Mouse (Mus musculus) myocyte (in vitro differentiated cells): ENCODE results near the gene Rbm28.

Experiments
- CEBPB ChIP-seq: IDR thresholded peaks from 2 replicates; pipeline ENCODE4 v1.6.1; 2011; ENCODE audit warnings: mild to moderate bottlenecking, moderate library complexity; ENCODE audit not compliant: poor library complexity, insufficient read depth, severe bottlenecking
- E2F4 ChIP-seq: IDR thresholded peaks from one replicate; pipeline ENCODE4 v1.6.1; 2011; ENCODE audit warnings: mild to moderate bottlenecking, control low read depth, moderate library complexity; ENCODE audit not compliant: insufficient read depth
- MYOD1 ChIP-seq, 3 experiments: IDR thresholded peaks; one replicate each; pipeline ENCODE4 v1.6.1; 2011; ENCODE audit warnings: control low read depth in 2 of 3, low read depth in 2 of 3, mild to moderate bottlenecking in 2 of 3, moderate library complexity in 1 of 3; ENCODE audit not compliant: insufficient read length in 2 of 3, control insufficient read depth in 1 of 3
- POLR2A ChIP-seq: IDR thresholded peaks from one replicate; pipeline ENCODE4 v1.6.1; 2011; ENCODE audit warnings: low read depth, mild to moderate bottlenecking, control low read depth, moderate library complexity; ENCODE audit not compliant: insufficient read length
- POLR2AphosphoS2 ChIP-seq: IDR thresholded peaks from one replicate; pipeline ENCODE4 v1.6.1; 2011; ENCODE audit warnings: low read depth, control low read depth; ENCODE audit not compliant: insufficient read length
- REST ChIP-seq: IDR thresholded peaks from one replicate; pipeline ENCODE4 v1.6.1; 2011; ENCODE audit warnings: mild to moderate bottlenecking, control low read depth, moderate library complexity; ENCODE audit not compliant: insufficient read depth, insufficient read length

DNA sequence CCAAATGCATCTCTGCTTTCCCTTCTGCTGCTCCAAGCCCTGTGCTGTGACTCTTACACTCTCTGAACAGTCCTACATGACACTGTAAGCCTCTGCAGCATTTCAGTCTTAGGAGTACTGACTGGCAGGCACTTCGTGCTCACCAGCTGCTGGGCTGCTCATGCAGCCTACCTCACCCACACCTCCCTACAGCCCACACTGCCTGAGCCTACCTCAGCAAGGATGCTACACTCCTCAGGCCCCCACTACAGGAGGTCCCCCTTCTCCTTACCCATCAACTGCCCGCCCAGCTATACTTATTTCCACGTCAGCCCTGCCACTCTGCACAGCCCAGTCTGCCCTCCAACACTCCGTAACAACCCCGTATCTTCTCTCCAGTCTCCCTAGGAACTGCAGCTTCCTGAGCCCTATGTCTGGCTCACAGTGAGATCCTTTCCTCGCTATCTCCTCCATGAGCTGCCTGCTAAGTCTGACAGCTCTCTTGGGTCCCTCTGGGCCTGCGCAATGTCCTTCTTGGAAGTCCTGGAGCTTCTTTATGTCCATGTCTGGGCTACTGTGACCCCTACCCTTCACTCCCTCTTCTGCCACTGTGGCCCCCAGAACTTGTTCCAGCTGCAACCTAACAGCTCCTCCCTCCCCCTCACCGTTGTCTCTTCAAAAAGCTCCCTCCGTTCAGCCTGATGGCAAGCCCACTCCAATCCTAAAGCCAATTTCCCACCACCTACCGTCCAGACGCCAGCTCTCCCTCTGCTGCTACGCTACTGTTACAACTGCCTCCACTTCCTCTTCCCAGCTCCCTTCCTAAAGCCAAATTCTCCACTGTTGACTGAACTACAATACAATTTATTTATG, 19.1 kb downstream of the Rbm28 start:
- TF ChIP-seq REST (no peak), POLR2AphosphoS2 (no peak), CEBPB (no peak), POLR2A (no peak), E2F4 (no peak), MYOD1 (IDR thresholded peaks at IDR 0.05; ENCODE audit: control insufficient read depth in 1 of 3, insufficient read length in 2 of 3, low read depth in 2 of 3) (no peak)
